Mouse (Mus musculus): ENCODE data around the gene Cnn1. TPM values are rescaled to one million over a fixed set of nuclear protein-coding genes. Genes with fewer than 3 reads are reported as not detected.

Cnn1 gene
- polyA plus RNA-seq, 1 experiment from 2014 or later: 303 TPM

- 37% methylated on average over 10 of the region's 10 CpGs for WGBS
- peaks cover 4% of the 10 kb centered on the region for H3K36me3 ChIP-seq
- peak overlapping the region; percentile 86 for H3K4me2 ChIP-seq (replicated peaks)
- no peaks in the 10 kb centered on the region for H3K9me3 ChIP-seq
- H3K4me1 ChIP-seq (replicated peaks): peaks cover 12% of the 10 kb centered on the region
- H3K27me3 ChIP-seq (replicated peaks): no peaks in the 10 kb centered on the region
- H3K27ac ChIP-seq: no peak overlapping the region
- H3K9ac ChIP-seq: no peak overlapping the region
- H3K4me3 ChIP-seq (replicated peaks): peak overlapping the region; percentile 86
- no peak for ATAC-seq
These were observed 18.9 kb downstream of the Cnn1 start for GRCm38 (mm10) chr9:22117754-22118456.

GRCm38 (mm10) chr9:22119543-22119942 is 20.5 kb downstream of the Cnn1 start:
- Histone ChIP-seq H3K4me1 (replicated peaks) (peaks cover 12% of the 10 kb centered on the region), H3K36me3 (no peaks in the 10 kb centered on the region), H3K9me3 (no peaks in the 10 kb centered on the region), H3K4me2 (replicated peaks) (no peak overlapping the region), H3K4me3 (replicated peaks) (no peak overlapping the region), H3K27ac (no peak overlapping the region), H3K27me3 (replicated peaks) (no peaks in the 10 kb centered on the region), H3K9ac (no peak overlapping the region)
- 86% methylated on average over 4 of the region's 4 CpGs for WGBS
- no peak for ATAC-seq

GRCm38 (mm10) chr9:22121545-22121944 is 22.5 kb downstream of the Cnn1 start:
- Histone ChIP-seq H3K36me3 (no peaks in the 10 kb centered on the region), H3K27ac (no peak overlapping the region), H3K4me2 (replicated peaks) (no peak overlapping the region), H3K9ac (no peak overlapping the region), H3K9me3 (no peaks in the 10 kb centered on the region), H3K27me3 (replicated peaks) (no peaks in the 10 kb centered on the region), H3K4me3 (replicated peaks) (no peak overlapping the region), H3K4me1 (replicated peaks) (peaks cover 7% of the 10 kb centered on the region)
- ATAC-seq: no peak

- Histone ChIP-seq H3K36me3 (no peaks in the 10 kb centered on the region), H3K4me1 (replicated peaks) (peaks cover 7% of the 10 kb centered on the region), H3K27me3 (replicated peaks) (no peaks in the 10 kb centered on the region), H3K9me3 (no peaks in the 10 kb centered on the region), H3K27ac (no peak overlapping the region), H3K9ac (no peak overlapping the region), H3K4me3 (replicated peaks) (no peak overlapping the region), H3K4me2 (replicated peaks) (no peak overlapping the region)
- WGBS: 69% methylated on average over 3 of the region's 3 CpGs
- ATAC-seq: no peak
These were observed 23.0 kb downstream of the Cnn1 start for GRCm38 (mm10) chr9:22122005-22122404.

GRCm38 (mm10) chr9:22123069-22123609 is 24.1 kb downstream of the Cnn1 start:
- H3K36me3 ChIP-seq: no peaks in the 10 kb centered on the region
- H3K9me3 ChIP-seq: no peaks in the 10 kb centered on the region
- H3K27ac ChIP-seq: no peak overlapping the region
- H3K4me3 ChIP-seq (replicated peaks): no peak overlapping the region
- no peak overlapping the region for H3K4me2 ChIP-seq (replicated peaks)
- H3K27me3 ChIP-seq (replicated peaks): no peaks in the 10 kb centered on the region
- no peak for ATAC-seq
- no peaks in the 10 kb centered on the region for H3K4me1 ChIP-seq (replicated peaks)
- 86% methylated on average over 7 of the region's 7 CpGs for WGBS
- H3K9ac ChIP-seq: no peak overlapping the region

- H3K27me3 ChIP-seq (replicated peaks): no peaks in the 10 kb centered on the region
- H3K4me3 ChIP-seq (replicated peaks): no peak overlapping the region
These were observed 25.2 kb downstream of the Cnn1 start for GRCm38 (mm10) chr9:22124169-22124568.

GRCm38 (mm10) chr9:22125246-22126027 is 26.4 kb downstream of the Cnn1 start:
- Histone ChIP-seq H3K4me2 (replicated peaks) (no peak overlapping the region), H3K9ac (no peak overlapping the region), H3K4me3 (replicated peaks) (no peak overlapping the region), H3K27ac (no peak overlapping the region), H3K9me3 (no peaks in the 10 kb centered on the region), H3K27me3 (replicated peaks) (no peaks in the 10 kb centered on the region), H3K4me1 (replicated peaks) (no peaks in the 10 kb centered on the region), H3K36me3 (no peaks in the 10 kb centered on the region)
- 80% methylated on average over 15 of the region's 15 CpGs for WGBS
- ATAC-seq: no peak

More at GRCm38 (mm10) chr9:22124169-22124568, 25.2 kb downstream of the Cnn1 start:
- Histone ChIP-seq H3K9ac (no peak overlapping the region), H3K36me3 (no peaks in the 10 kb centered on the region), H3K27ac (no peak overlapping the region), H3K9me3 (no peaks in the 10 kb centered on the region), H3K4me1 (replicated peaks) (no peaks in the 10 kb centered on the region), H3K4me2 (replicated peaks) (no peak overlapping the region)
- no peak for ATAC-seq
- 82% methylated on average over 3 of the region's 3 CpGs for whole genome bisulfite sequencing

- ATAC-seq: peak; percentile 90
- Histone ChIP-seq H3K36me3 (no peaks in the 10 kb centered on the region), H3K4me1 (replicated peaks) (peaks cover 13% of the 10 kb centered on the region), H3K9me3 (no peaks in the 10 kb centered on the region), H3K27ac (peak overlapping the region; percentile 75), H3K27me3 (replicated peaks) (no peaks in the 10 kb centered on the region), H3K4me2 (replicated peaks) (peak overlapping the region; percentile 85), H3K9ac (peak overlapping the region; percentile 60), H3K4me3 (replicated peaks) (peak overlapping the region; percentile 42)
- WGBS: 2% methylated on average over 35 of the region's 35 CpGs
These were observed 32.4 kb downstream of the Cnn1 start for GRCm38 (mm10) chr9:22131226-22131981.

- H3K27ac ChIP-seq: 0 out of 2 replicates have a peak overlapping the region, but pooled peaks have one; percentile 75
- 37% methylated on average over 11 of the region's 11 CpGs for WGBS
- peak overlapping the region; percentile 60 for H3K9ac ChIP-seq
- peaks cover 15% of the 10 kb centered on the region for H3K4me1 ChIP-seq (replicated peaks)
- H3K27me3 ChIP-seq (replicated peaks): no peaks in the 10 kb centered on the region
- H3K36me3 ChIP-seq: no peaks in the 10 kb centered on the region
- H3K9me3 ChIP-seq: no peaks in the 10 kb centered on the region
- no peak; the same call in 1 of the 2 replicates for ATAC-seq
- peak overlapping the region; percentile 85 for H3K4me2 ChIP-seq (replicated peaks)
- peak overlapping the region; percentile 42 for H3K4me3 ChIP-seq (replicated peaks)
These were observed 33.2 kb downstream of the Cnn1 start for GRCm38 (mm10) chr9:22132220-22132619.

GRCm38 (mm10) chr9:22134246-22134890 is 35.4 kb downstream of the Cnn1 start:
- H3K27me3 ChIP-seq (replicated peaks): no peaks in the 10 kb centered on the region
- H3K9ac ChIP-seq: no peak overlapping the region
- no peaks in the 10 kb centered on the region for H3K36me3 ChIP-seq
- WGBS: 80% methylated on average over 7 of the region's 7 CpGs
- H3K27ac ChIP-seq: no peak overlapping the region
- H3K4me2 ChIP-seq (replicated peaks): no peak overlapping the region
- peaks cover 18% of the 10 kb centered on the region for H3K4me1 ChIP-seq (replicated peaks)
- no peak for ATAC-seq
- H3K4me3 ChIP-seq (replicated peaks): no peak overlapping the region
- H3K9me3 ChIP-seq: no peaks in the 10 kb centered on the region

GRCm38 (mm10) chr9:22134988-22135643 is 36.1 kb downstream of the Cnn1 start:
- no peak overlapping the region for H3K4me3 ChIP-seq (replicated peaks)
- no peak for ATAC-seq
- 80% methylated on average over 9 of the region's 9 CpGs for WGBS

More at GRCm38 (mm10) chr9:22134988-22135643, 36.1 kb downstream of the Cnn1 start:
- Histone ChIP-seq H3K9me3 (no peaks in the 10 kb centered on the region), H3K4me1 (replicated peaks) (peaks cover 18% of the 10 kb centered on the region), H3K36me3 (no peaks in the 10 kb centered on the region), H3K4me2 (replicated peaks) (no peak overlapping the region), H3K9ac (no peak overlapping the region), H3K27ac (no peak overlapping the region), H3K27me3 (replicated peaks) (no peaks in the 10 kb centered on the region)
